Mouse (Mus musculus) kidney, postnatal 0 days (tissue): ENCODE data around the gene Hspe1. TPM values are rescaled to one million over a fixed set of nuclear protein-coding genes. Genes with fewer than 3 reads are reported as not detected.

ENCODE experiments used
- ATAC-seq: fragments of 200-750 bp; cut with Nextera tagmentation; replicated peaks from 2 replicates; pipeline ENCODE4 v1.8.0; 2017; ENCODE audit warnings: low read depth, moderate number of reproducible peaks, moderate TSS enrichment, moderate library complexity; ENCODE audit not compliant: low FRiP score
- DNase-seq: peaks from one replicate; pipeline ENCODE4 v3.0.0-alpha.2; 2016; ENCODE audit warnings: low spot score
- H3K27ac ChIP-seq: fragments of 300-500 bp; sonication (generic); 2 replicates; pipeline ENCODE4 v1.5.1; 2014; ENCODE audit warnings: mild to moderate bottlenecking
- H3K27me3 ChIP-seq: fragments of 300-500 bp; sonication (generic); 2 replicates; pipeline ENCODE4 v1.6.1; 2014; ENCODE audit warnings: low read length, mixed read lengths; ENCODE audit not compliant: insufficient read depth
- H3K36me3 ChIP-seq: fragments of 300-500 bp; sonication (generic); 2 replicates; pipeline ENCODE4 v1.6.1; 2014; ENCODE audit warnings: low read length, mixed read lengths; ENCODE audit not compliant: insufficient read depth
- H3K4me1 ChIP-seq: fragments of 300-500 bp; sonication (generic); replicated peaks from 2 replicates; pipeline ENCODE4 v1.6.1; 2014; ENCODE audit warnings: antibody characterized with exemption, low read length, mixed read lengths; ENCODE audit not compliant: insufficient read depth
- H3K4me2 ChIP-seq: fragments of 300-500 bp; sonication (generic); 2 replicates; pipeline ENCODE4 v1.6.1; 2014; ENCODE audit warnings: mild to moderate bottlenecking, low read length, moderate library complexity, mixed read lengths
- H3K4me3 ChIP-seq: fragments of 300-500 bp; sonication (generic); replicated peaks from 2 replicates; pipeline ENCODE4 v1.5.1; 2014; ENCODE audit warnings: low read depth, low read length
- H3K9ac ChIP-seq: fragments of 300-500 bp; sonication (generic); 2 replicates; pipeline ENCODE4 v1.6.1; 2014; ENCODE audit warnings: low read depth, low read length
- H3K9me3 ChIP-seq: fragments of 300-500 bp; sonication (generic); replicated peaks from 2 replicates; pipeline ENCODE4 v1.6.1; 2016; ENCODE audit warnings: low read length, inconsistent platforms, mixed read lengths
- CTCF ChIP-seq: IDR thresholded peaks from 2 replicates; pipeline ENCODE4 v1.5.1; 2016; ENCODE audit warnings: antibody characterized with exemption, low read depth, mild to moderate bottlenecking, moderate library complexity
- WGBS: fragments of 180-500 bp; shearing (Covaris S2); extraction: QIAGEN DNeasy Blood & Tissue Kit; methylation state at CpG from one replicate; pipeline ENCODE4 v1.1.7; 2014; 5-methylcytosine and 5-hydroxymethylcytosine counted together
- polyA plus RNA-seq: library from polyadenylated mRNA; unstranded; fragments of >200 nt; fragmentation: Nextera tagmentation; extraction: Ambion mirVana; gene quantifications from 2 replicates; pipeline ENCODE4 v1.2.1, GENCODE M21; 2015

Gene Hspe1
- polyA plus RNA-seq: 528 and 576 TPM in 2 replicates

GRCm38 (mm10) chr1:55087932-55088610 lies at the start of gene Hspe1, which contains the start of gene Hspd1:
Gene Hspe1 (plus strand): TSS chr1:55088132.
Gene Hspd1 (minus strand): TSS chr1:55088243.
- peak within 1 kb of the TSS; percentile 82 for H3K4me2 ChIP-seq
- 0 out of 2 replicates have a peak, but pooled peaks cover 4% of the 10 kb centered on the region for H3K4me1 ChIP-seq
- peaks cover 13% of the 10 kb centered on the region for H3K36me3 ChIP-seq
- H3K9me3 ChIP-seq: no peaks in the 10 kb centered on the region
- no peaks in the 10 kb centered on the region for H3K27me3 ChIP-seq
- peak within 1 kb of the TSS; percentile 87 for H3K9ac ChIP-seq
- ATAC-seq: peak; percentile 95
- peak within 1 kb of the TSS; percentile 99 for H3K27ac ChIP-seq
- peak within 1 kb of the TSS; percentile 92 for H3K4me3 ChIP-seq
- peak; percentile 98 for DNase-seq
- WGBS: under 1% methylated on average over 73 of the region's 76 CpGs
- TF ChIP-seq CTCF: no peak

GRCm38 (mm10) chr1:55039944-55040343 lies 48.0 kb upstream of the Hspe1 start:
- no peak for TF ChIP-seq CTCF
- ATAC-seq: no peak
- WGBS: 88% methylated on average over 1 of the region's 1 CpGs

DNA sequence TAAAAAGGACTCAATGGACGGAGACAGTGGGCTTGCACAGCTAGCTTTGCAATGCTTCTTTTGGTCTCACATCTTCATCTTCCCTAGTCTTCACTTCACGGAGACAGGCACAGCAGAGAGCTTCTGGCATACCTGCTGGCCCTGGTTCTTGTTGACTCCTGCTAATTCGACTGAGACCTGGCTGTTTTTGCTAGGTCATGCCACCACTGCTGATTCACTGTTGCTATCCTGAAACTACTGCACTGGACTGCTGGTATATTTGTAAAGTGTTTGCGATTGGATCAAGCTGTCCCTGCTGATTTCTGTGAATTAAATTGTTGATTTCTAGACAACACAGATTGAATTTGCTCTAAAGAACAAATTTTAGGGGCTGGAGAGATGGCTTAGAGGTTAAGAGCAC lies 46.2 kb upstream of the Hspe1 start:
- no peaks in the 10 kb centered on the region for H3K36me3 ChIP-seq
- no peak for TF ChIP-seq CTCF
- H3K27ac ChIP-seq: no peak overlapping the region
- no peak overlapping the region for H3K9ac ChIP-seq
- H3K4me3 ChIP-seq: no peak overlapping the region
- ATAC-seq (no peak), DNase-seq (no peak)
- H3K9me3 ChIP-seq: no peaks in the 10 kb centered on the region; the same call in 1 of the 2 replicates
- H3K4me2 ChIP-seq: no peak overlapping the region
- no peaks in the 10 kb centered on the region for H3K27me3 ChIP-seq
- H3K4me1 ChIP-seq: no peaks in the 10 kb centered on the region
- 92% methylated on average over 4 of the region's 4 CpGs for WGBS

More at GRCm38 (mm10) chr1:55039944-55040343, 48.0 kb upstream of the Hspe1 start:
- H3K27ac ChIP-seq: no peak overlapping the region
- no peak overlapping the region for H3K4me2 ChIP-seq
- H3K4me3 ChIP-seq: no peak overlapping the region
- no peaks in the 10 kb centered on the region for H3K36me3 ChIP-seq
- no peaks in the 10 kb centered on the region; the same call in 1 of the 2 replicates for H3K9me3 ChIP-seq
- no peaks in the 10 kb centered on the region for H3K27me3 ChIP-seq
- H3K4me1 ChIP-seq: no peaks in the 10 kb centered on the region
- no peak for DNase-seq
- no peak overlapping the region for H3K9ac ChIP-seq

DNA sequence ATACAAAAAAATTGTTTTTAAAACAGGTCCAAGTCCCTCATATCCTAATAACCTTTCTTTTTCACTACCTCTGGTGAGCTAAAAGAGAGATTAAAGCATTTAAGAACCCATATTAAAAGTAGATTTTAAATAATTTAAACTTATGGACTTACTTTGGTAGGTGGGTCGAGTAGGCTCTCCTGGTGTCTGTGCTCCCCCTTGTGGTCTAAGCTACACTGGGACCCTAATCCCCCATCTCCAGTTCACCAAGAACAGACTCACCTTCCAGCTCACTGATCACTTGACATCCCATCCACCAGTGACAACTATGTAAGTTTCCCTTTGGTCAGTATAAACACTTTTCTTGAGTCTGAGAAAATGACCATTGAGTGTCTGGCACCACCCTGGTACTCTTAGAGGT lies 45.7 kb upstream of the Hspe1 start:
- no peak overlapping the region for H3K4me2 ChIP-seq
- DNase-seq (no peak), ATAC-seq (no peak)
- H3K27ac ChIP-seq: no peak overlapping the region
- no peaks in the 10 kb centered on the region for H3K36me3 ChIP-seq
- H3K27me3 ChIP-seq: no peaks in the 10 kb centered on the region
- H3K9me3 ChIP-seq: no peaks in the 10 kb centered on the region; the same call in 1 of the 2 replicates
- TF ChIP-seq CTCF: no peak
- no peak overlapping the region for H3K4me3 ChIP-seq
- no peaks in the 10 kb centered on the region for H3K4me1 ChIP-seq
- H3K9ac ChIP-seq: no peak overlapping the region
- WGBS: 54% methylated on average over 1 of the region's 1 CpGs

DNA sequence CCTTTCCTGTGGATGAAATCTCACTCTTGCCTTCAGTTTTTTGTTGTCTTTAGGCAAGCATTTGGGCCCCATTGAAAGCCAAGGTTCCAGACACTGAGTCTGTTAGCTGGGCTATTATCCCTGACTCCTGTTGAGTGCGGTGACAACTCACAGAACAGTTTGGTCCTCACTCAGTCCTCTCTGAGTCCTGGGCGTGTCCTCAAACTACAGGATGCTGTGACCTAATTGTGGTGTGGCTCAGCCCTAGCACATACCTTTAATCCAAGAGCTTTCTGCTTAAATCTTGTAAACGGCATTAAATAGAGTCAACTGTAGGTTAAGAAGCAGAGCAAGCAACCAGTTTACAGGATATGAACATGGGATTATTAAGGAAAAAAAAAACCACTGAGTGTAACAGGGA lies 44.8 kb upstream of the Hspe1 start:
- Histone ChIP-seq H3K9me3 (no peaks in the 10 kb centered on the region; the same call in 1 of the 2 replicates), H3K27ac (no peak overlapping the region), H3K9ac (no peak overlapping the region), H3K4me2 (no peak overlapping the region), H3K36me3 (no peaks in the 10 kb centered on the region), H3K4me3 (no peak overlapping the region), H3K4me1 (no peaks in the 10 kb centered on the region), H3K27me3 (no peaks in the 10 kb centered on the region)
- TF ChIP-seq CTCF: no peak
- no peak for ATAC-seq
- no peak for DNase-seq
- WGBS: 78% methylated on average over 3 of the region's 3 CpGs

- Histone ChIP-seq H3K27ac (no peak overlapping the region), H3K27me3 (no peaks in the 10 kb centered on the region), H3K4me3 (no peak overlapping the region), H3K9me3 (no peaks in the 10 kb centered on the region), H3K36me3 (no peaks in the 10 kb centered on the region), H3K4me1 (0 out of 2 replicates have a peak, but pooled peaks cover 3% of the 10 kb centered on the region), H3K9ac (no peak overlapping the region), H3K4me2 (no peak overlapping the region)
- TF ChIP-seq CTCF: no peak
- WGBS: 64% methylated on average over 4 of the region's 4 CpGs
- DNase-seq (no peak), ATAC-seq (no peak)
These were observed 38.9 kb upstream of the Hspe1 start for GRCm38 (mm10) chr1:55048841-55049587.
